Mouse (Mus musculus): ENCODE results near the gene Ipo13. TPM values are rescaled to one million over a fixed set of nuclear protein-coding genes. Genes with fewer than 3 reads are reported as not detected.

Ipo13 gene
- total and polyA plus RNA-seq, 2 experiments from 2014 or later: 39.9 to 46.0 TPM

GRCm38 (mm10) chr4:117926545-117927482, 12.0 kb upstream of the Ipo13 start:
- H3K4me3 ChIP-seq (ENCODE audit: low read depth, low read length): peak overlapping the region; percentile 51
- 0 out of 2 replicates have a peak, but pooled peaks cover 2% of the 10 kb centered on the region for H3K36me3 ChIP-seq (ENCODE audit: insufficient read depth, low read length)
- H3K4me1 ChIP-seq (ENCODE audit: insufficient read depth, low read length): peaks cover 5% of the 10 kb centered on the region; the same call in 1 of the 2 replicates
- peak overlapping the region; percentile 61 for H3K9ac ChIP-seq (replicated peaks; ENCODE audit: low read length, poor library complexity, severe bottlenecking)
- H3K27ac ChIP-seq (ENCODE audit: low read depth, low read length): no peak overlapping the region
- TF ChIP-seq CTCF (IDR thresholded peaks at IDR 0.05): no peak
- WGBS: 1% methylated on average over 70 of the region's 71 CpGs
- ATAC-seq (ENCODE audit: low FRiP score) (peak; percentile 75), DNase-seq (ENCODE audit: low spot score) (peak; percentile 73)
- peak overlapping the region; percentile 96 for H3K4me2 ChIP-seq (ENCODE audit: low read depth, low read length, poor library complexity, severe bottlenecking)
- no peaks in the 10 kb centered on the region for H3K9me3 ChIP-seq (ENCODE audit: low read length)
- peaks cover 17% of the 10 kb centered on the region for H3K27me3 ChIP-seq (ENCODE audit: insufficient read depth, low read length)

GRCm38 (mm10) chr4:117924916-117925315, 10.1 kb upstream of the Ipo13 start:
- peaks cover 10% of the 10 kb centered on the region for H3K27me3 ChIP-seq (ENCODE audit: insufficient read depth, low read length)
- no peaks in the 10 kb centered on the region for H3K36me3 ChIP-seq (ENCODE audit: insufficient read depth, low read length)
- no peak overlapping the region for H3K27ac ChIP-seq (ENCODE audit: low read depth, low read length)
- no peaks in the 10 kb centered on the region for H3K9me3 ChIP-seq (ENCODE audit: low read length)
- ATAC-seq (ENCODE audit: low FRiP score): no peak
- H3K4me2 ChIP-seq (ENCODE audit: low read depth, low read length, poor library complexity, severe bottlenecking): no peak overlapping the region
- DNase-seq (ENCODE audit: low spot score): no peak
- H3K9ac ChIP-seq (replicated peaks; ENCODE audit: low read length, poor library complexity, severe bottlenecking): no peak overlapping the region
- peaks cover 5% of the 10 kb centered on the region; the same call in 1 of the 2 replicates for H3K4me1 ChIP-seq (ENCODE audit: insufficient read depth, low read length)
- no peak for TF ChIP-seq CTCF (IDR thresholded peaks at IDR 0.05)
- WGBS: 68% methylated on average over 4 of the region's 6 CpGs
- no peak overlapping the region for H3K4me3 ChIP-seq (ENCODE audit: low read depth, low read length)

- H3K27me3 ChIP-seq (ENCODE audit: insufficient read depth, low read length): no peaks in the 10 kb centered on the region
- TF ChIP-seq CTCF (IDR thresholded peaks at IDR 0.05): no peak
- 49% methylated on average over 2 of the region's 2 CpGs for WGBS
Measured at GRCm38 (mm10) chr4:117923450-117923849, 8.7 kb upstream of the Ipo13 start.

GRCm38 (mm10) chr4:117921358-117921757, 6.6 kb upstream of the Ipo13 start:
- Histone ChIP-seq H3K27ac (ENCODE audit: low read depth, low read length) (no peak overlapping the region), H3K36me3 (ENCODE audit: insufficient read depth, low read length) (no peaks in the 10 kb centered on the region), H3K4me3 (ENCODE audit: low read depth, low read length) (no peak overlapping the region), H3K27me3 (ENCODE audit: insufficient read depth, low read length) (no peaks in the 10 kb centered on the region), H3K9me3 (ENCODE audit: low read length) (no peaks in the 10 kb centered on the region), H3K4me2 (ENCODE audit: low read depth, low read length, poor library complexity, severe bottlenecking) (no peak overlapping the region), H3K9ac (replicated peaks; ENCODE audit: low read length, poor library complexity, severe bottlenecking) (no peak overlapping the region), H3K4me1 (ENCODE audit: insufficient read depth, low read length) (no peaks in the 10 kb centered on the region; the same call in 1 of the 2 replicates)
- DNase-seq (ENCODE audit: low spot score): no peak
- no peak for ATAC-seq (ENCODE audit: low FRiP score)
- 87% methylated on average over 2 of the region's 2 CpGs for WGBS
- no peak for TF ChIP-seq CTCF (IDR thresholded peaks at IDR 0.05)

More at GRCm38 (mm10) chr4:117923450-117923849, 8.7 kb upstream of the Ipo13 start:
- no peak overlapping the region for H3K4me3 ChIP-seq (ENCODE audit: low read depth, low read length)
- no peak for ATAC-seq (ENCODE audit: low FRiP score)
- no peak overlapping the region for H3K27ac ChIP-seq (ENCODE audit: low read depth, low read length)
- no peak overlapping the region for H3K4me2 ChIP-seq (ENCODE audit: low read depth, low read length, poor library complexity, severe bottlenecking)
- H3K4me1 ChIP-seq (ENCODE audit: insufficient read depth, low read length): no peaks in the 10 kb centered on the region; the same call in 1 of the 2 replicates
- no peaks in the 10 kb centered on the region for H3K36me3 ChIP-seq (ENCODE audit: insufficient read depth, low read length)
- H3K9ac ChIP-seq (replicated peaks; ENCODE audit: low read length, poor library complexity, severe bottlenecking): no peak overlapping the region
- H3K9me3 ChIP-seq (ENCODE audit: low read length): no peaks in the 10 kb centered on the region
- DNase-seq (ENCODE audit: low spot score): no peak

- no peak for DNase-seq (ENCODE audit: low spot score)
- Histone ChIP-seq H3K4me3 (ENCODE audit: low read depth, low read length) (no peak overlapping the region), H3K36me3 (ENCODE audit: insufficient read depth, low read length) (no peaks in the 10 kb centered on the region), H3K27ac (ENCODE audit: low read depth, low read length) (no peak overlapping the region), H3K9me3 (ENCODE audit: low read length) (no peaks in the 10 kb centered on the region), H3K4me1 (ENCODE audit: insufficient read depth, low read length) (no peaks in the 10 kb centered on the region; the same call in 1 of the 2 replicates), H3K4me2 (ENCODE audit: low read depth, low read length, poor library complexity, severe bottlenecking) (no peak overlapping the region), H3K27me3 (ENCODE audit: insufficient read depth, low read length) (no peaks in the 10 kb centered on the region), H3K9ac (replicated peaks; ENCODE audit: low read length, poor library complexity, severe bottlenecking) (no peak overlapping the region)
- WGBS: 87% methylated on average over 5 of the region's 5 CpGs
- no peak for TF ChIP-seq CTCF (IDR thresholded peaks at IDR 0.05)
- ATAC-seq (ENCODE audit: low FRiP score): no peak
Measured at GRCm38 (mm10) chr4:117918762-117919161, 4.0 kb upstream of the Ipo13 start.

GRCm38 (mm10) chr4:117918261-117918660, 3.5 kb upstream of the Ipo13 start:
- Histone ChIP-seq H3K36me3 (ENCODE audit: insufficient read depth, low read length) (no peaks in the 10 kb centered on the region), H3K4me3 (ENCODE audit: low read depth, low read length) (no peak overlapping the region), H3K4me2 (ENCODE audit: low read depth, low read length, poor library complexity, severe bottlenecking) (no peak overlapping the region), H3K4me1 (ENCODE audit: insufficient read depth, low read length) (peaks cover 4% of the 10 kb centered on the region; the same call in 1 of the 2 replicates), H3K9me3 (ENCODE audit: low read length) (no peaks in the 10 kb centered on the region), H3K9ac (replicated peaks; ENCODE audit: low read length, poor library complexity, severe bottlenecking) (no peak overlapping the region), H3K27me3 (ENCODE audit: insufficient read depth, low read length) (no peaks in the 10 kb centered on the region), H3K27ac (ENCODE audit: low read depth, low read length) (no peak overlapping the region)
- WGBS: 70% methylated on average over 3 of the region's 3 CpGs
- ATAC-seq (ENCODE audit: low FRiP score) (no peak), DNase-seq (ENCODE audit: low spot score) (no peak)
- TF ChIP-seq CTCF (IDR thresholded peaks at IDR 0.05): no peak
